Mouse (Mus musculus): Measurements from ENCODE around the gene Tstd1. TPM values are rescaled to one million over a fixed set of nuclear protein-coding genes. Genes with fewer than 3 reads are reported as not detected.

The Tstd1 gene
- polyA plus RNA-seq, 1 experiment from 2014 or later, result 11.7 TPM

- H3K9me3 ChIP-seq, result peaks cover 6% of the 10 kb centered on the region; the same call in 1 of the 2 replicates
- peaks cover 45% of the 10 kb centered on the region for H3K27me3 ChIP-seq
- no peak overlapping the region for H3K27ac ChIP-seq
- H3K4me1 ChIP-seq (replicated peaks), result peaks cover 19% of the 10 kb centered on the region
- H3K36me3 ChIP-seq, result no peaks in the 10 kb centered on the region
- 66% methylated on average over 7 of the region's 7 CpGs for WGBS
- H3K9ac ChIP-seq (replicated peaks), result no peak overlapping the region
- H3K4me3 ChIP-seq (replicated peaks), result no peak overlapping the region
- no peak overlapping the region for H3K4me2 ChIP-seq (replicated peaks)
- ATAC-seq, result no peak
Measured at GRCm38 (mm10) chr1:171441466-171442412, 23.1 kb downstream of the Tstd1 start.

GRCm38 (mm10) chr1:171442413-171442760 is 23.7 kb downstream of the Tstd1 start:
- H3K27ac ChIP-seq, result no peak overlapping the region
- WGBS, result 56% methylated on average over 8 of the region's 8 CpGs
- H3K9ac ChIP-seq (replicated peaks), result no peak overlapping the region
- peaks cover 6% of the 10 kb centered on the region; the same call in 1 of the 2 replicates for H3K9me3 ChIP-seq
- H3K4me1 ChIP-seq (replicated peaks), result peaks cover 15% of the 10 kb centered on the region
- H3K27me3 ChIP-seq, result peaks cover 39% of the 10 kb centered on the region
- no peaks in the 10 kb centered on the region for H3K36me3 ChIP-seq
- no peak for ATAC-seq
- no peak overlapping the region for H3K4me3 ChIP-seq (replicated peaks)
- H3K4me2 ChIP-seq (replicated peaks), result no peak overlapping the region

- no peak for ATAC-seq
- H3K4me2 ChIP-seq (replicated peaks), result no peak overlapping the region
- H3K9me3 ChIP-seq, result peaks cover 6% of the 10 kb centered on the region; the same call in 1 of the 2 replicates
- H3K27me3 ChIP-seq, result peaks cover 12% of the 10 kb centered on the region
- no peak overlapping the region for H3K9ac ChIP-seq (replicated peaks)
- WGBS, result 89% methylated on average over 5 of the region's 5 CpGs
- no peak overlapping the region for H3K4me3 ChIP-seq (replicated peaks)
- no peak overlapping the region for H3K27ac ChIP-seq
- 0 out of 2 replicates have a peak, but pooled peaks cover under 1% of the 10 kb centered on the region for H3K4me1 ChIP-seq (replicated peaks)
- H3K36me3 ChIP-seq, result no peaks in the 10 kb centered on the region
Measured at GRCm38 (mm10) chr1:171445050-171445449, 26.4 kb downstream of the Tstd1 start.

GRCm38 (mm10) chr1:171446854-171447253 is 28.2 kb downstream of the Tstd1 start:
- no peak overlapping the region for H3K4me2 ChIP-seq (replicated peaks)
- ATAC-seq, result no peak
- H3K9me3 ChIP-seq, result peaks cover 6% of the 10 kb centered on the region; the same call in 1 of the 2 replicates
- no peak overlapping the region for H3K9ac ChIP-seq (replicated peaks)
- no peaks in the 10 kb centered on the region for H3K36me3 ChIP-seq
- no peak overlapping the region for H3K27ac ChIP-seq
- 83% methylated on average over 7 of the region's 7 CpGs for WGBS
- H3K4me1 ChIP-seq (replicated peaks), result no peaks in the 10 kb centered on the region
- no peaks in the 10 kb centered on the region for H3K27me3 ChIP-seq
- H3K4me3 ChIP-seq (replicated peaks), result no peak overlapping the region

- ATAC-seq, result no peak
- Histone ChIP-seq H3K4me2 (replicated peaks) (no peak overlapping the region), H3K27me3 (no peaks in the 10 kb centered on the region), H3K9me3 (peaks cover 6% of the 10 kb centered on the region; the same call in 1 of the 2 replicates), H3K36me3 (no peaks in the 10 kb centered on the region), H3K27ac (no peak overlapping the region), H3K4me3 (replicated peaks) (no peak overlapping the region), H3K4me1 (replicated peaks) (no peaks in the 10 kb centered on the region), H3K9ac (replicated peaks) (no peak overlapping the region)
- 84% methylated on average over 10 of the region's 10 CpGs for WGBS
Measured at GRCm38 (mm10) chr1:171447692-171448091, 29.0 kb downstream of the Tstd1 start.

GRCm38 (mm10) chr1:171450062-171450461 is 31.4 kb downstream of the Tstd1 start:
- no peaks in the 10 kb centered on the region for H3K4me1 ChIP-seq (replicated peaks)
- no peak overlapping the region for H3K9ac ChIP-seq (replicated peaks)
- H3K36me3 ChIP-seq, result no peaks in the 10 kb centered on the region
- H3K9me3 ChIP-seq, result no peaks in the 10 kb centered on the region
- no peak overlapping the region for H3K4me3 ChIP-seq (replicated peaks)
- H3K4me2 ChIP-seq (replicated peaks), result no peak overlapping the region
- H3K27ac ChIP-seq, result no peak overlapping the region
- ATAC-seq, result no peak
- H3K27me3 ChIP-seq, result no peaks in the 10 kb centered on the region
- 86% methylated on average over 11 of the region's 11 CpGs for WGBS

DNA sequence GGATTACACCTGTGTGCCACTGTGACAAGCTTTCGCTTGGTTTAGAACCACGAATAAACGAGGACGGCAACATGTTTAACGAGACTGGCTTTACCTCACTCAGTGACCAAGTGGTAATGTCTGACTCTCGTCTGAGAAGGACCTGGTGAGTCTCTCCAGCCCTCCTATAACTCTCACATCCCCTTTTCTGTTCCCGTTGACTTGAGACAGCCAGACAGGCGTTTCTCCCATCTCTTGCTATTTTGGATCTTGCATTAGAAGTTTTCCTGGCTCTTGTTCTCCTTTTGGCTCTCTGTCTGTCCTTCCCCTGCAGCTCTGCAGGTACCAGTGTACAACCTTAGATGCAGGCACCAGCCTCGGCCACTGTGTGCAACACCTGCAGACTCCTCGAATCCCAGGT is 32.3 kb downstream of the Tstd1 start:
- no peak overlapping the region for H3K4me2 ChIP-seq (replicated peaks)
- H3K9me3 ChIP-seq, result no peaks in the 10 kb centered on the region
- no peak for ATAC-seq
- H3K4me3 ChIP-seq (replicated peaks), result no peak overlapping the region
- H3K4me1 ChIP-seq (replicated peaks), result no peaks in the 10 kb centered on the region
- H3K9ac ChIP-seq (replicated peaks), result no peak overlapping the region
- WGBS, result 90% methylated on average over 10 of the region's 10 CpGs
- H3K27me3 ChIP-seq, result no peaks in the 10 kb centered on the region
- H3K36me3 ChIP-seq, result no peaks in the 10 kb centered on the region
- H3K27ac ChIP-seq, result no peak overlapping the region

- H3K27me3 ChIP-seq, result no peaks in the 10 kb centered on the region
- ATAC-seq, result no peak
- WGBS, result 81% methylated on average over 5 of the region's 5 CpGs
- H3K4me3 ChIP-seq (replicated peaks), result no peak overlapping the region
- H3K36me3 ChIP-seq, result no peaks in the 10 kb centered on the region
- H3K4me2 ChIP-seq (replicated peaks), result no peak overlapping the region
- no peak overlapping the region for H3K27ac ChIP-seq
- no peaks in the 10 kb centered on the region for H3K9me3 ChIP-seq
- no peaks in the 10 kb centered on the region for H3K4me1 ChIP-seq (replicated peaks)
- no peak overlapping the region for H3K9ac ChIP-seq (replicated peaks)
Measured at GRCm38 (mm10) chr1:171452522-171452921, 33.9 kb downstream of the Tstd1 start.

- Histone ChIP-seq H3K27ac (no peak overlapping the region), H3K36me3 (no peaks in the 10 kb centered on the region), H3K27me3 (no peaks in the 10 kb centered on the region), H3K9ac (replicated peaks) (no peak overlapping the region), H3K4me3 (replicated peaks) (no peak overlapping the region), H3K4me2 (replicated peaks) (no peak overlapping the region), H3K4me1 (replicated peaks) (no peaks in the 10 kb centered on the region), H3K9me3 (no peaks in the 10 kb centered on the region)
- WGBS, result 90% methylated on average over 5 of the region's 5 CpGs
- no peak for ATAC-seq
Measured at GRCm38 (mm10) chr1:171452923-171453322, 34.3 kb downstream of the Tstd1 start.

GRCm38 (mm10) chr1:171454926-171455325 is 36.3 kb downstream of the Tstd1 start:
- H3K9ac ChIP-seq (replicated peaks), result no peak overlapping the region
- no peaks in the 10 kb centered on the region for H3K9me3 ChIP-seq
- no peak overlapping the region for H3K4me2 ChIP-seq (replicated peaks)
- H3K36me3 ChIP-seq, result no peaks in the 10 kb centered on the region
- no peak overlapping the region for H3K27ac ChIP-seq
- peaks cover 5% of the 10 kb centered on the region for H3K4me1 ChIP-seq (replicated peaks)
- WGBS, result 83% methylated on average over 6 of the region's 6 CpGs
- no peak overlapping the region for H3K4me3 ChIP-seq (replicated peaks)
- no peak for ATAC-seq
- H3K27me3 ChIP-seq, result no peaks in the 10 kb centered on the region

DNA sequence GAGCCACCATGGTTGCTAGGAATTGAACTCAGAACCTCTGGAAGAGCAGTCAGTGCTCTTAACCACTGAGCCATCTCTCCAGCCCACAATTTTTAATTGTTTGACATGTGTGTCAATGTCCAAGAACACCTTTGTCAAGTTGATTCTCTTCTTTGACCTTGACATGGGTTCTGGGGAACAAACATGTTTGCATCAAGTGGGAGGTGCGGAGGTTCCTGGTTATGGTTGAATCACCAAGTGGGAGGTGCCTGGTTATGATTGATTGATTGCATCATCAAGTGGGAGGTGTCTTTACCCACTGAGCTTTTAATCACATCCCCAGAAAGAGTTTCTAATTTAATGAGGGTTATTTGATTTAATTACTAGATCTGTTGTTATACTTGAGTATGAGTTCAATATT is 38.9 kb downstream of the Tstd1 start:
- Histone ChIP-seq H3K9ac (replicated peaks) (no peak overlapping the region), H3K27me3 (no peaks in the 10 kb centered on the region), H3K4me3 (replicated peaks) (no peak overlapping the region), H3K9me3 (no peaks in the 10 kb centered on the region), H3K36me3 (no peaks in the 10 kb centered on the region), H3K4me2 (replicated peaks) (no peak overlapping the region), H3K4me1 (replicated peaks) (peaks cover 12% of the 10 kb centered on the region), H3K27ac (no peak overlapping the region)
- 95% methylated on average over 1 of the region's 1 CpGs for WGBS
- no peak for ATAC-seq

DNA sequence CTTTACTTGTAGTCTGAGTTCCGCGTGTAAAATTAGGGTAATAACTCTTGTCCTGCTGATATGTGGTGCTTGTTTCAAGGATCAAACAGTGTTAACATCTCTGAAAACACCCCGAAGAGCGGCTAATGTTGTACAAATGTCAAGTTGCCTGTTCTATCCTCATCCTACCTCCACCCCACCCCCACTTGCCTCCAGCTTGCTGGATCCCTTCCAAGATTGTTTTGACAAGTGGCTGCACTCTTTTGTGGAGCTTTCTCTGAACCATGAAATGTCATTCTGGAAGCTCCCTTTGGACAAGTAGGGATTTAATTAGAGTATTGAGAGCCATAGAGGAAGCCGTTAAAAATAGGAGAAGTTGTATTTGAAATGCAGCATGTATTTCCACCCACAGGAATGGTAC is 41.1 kb downstream of the Tstd1 start:
- no peaks in the 10 kb centered on the region for H3K36me3 ChIP-seq
- H3K4me1 ChIP-seq (replicated peaks), result peaks cover 12% of the 10 kb centered on the region
- H3K27me3 ChIP-seq, result no peaks in the 10 kb centered on the region
- H3K9me3 ChIP-seq, result no peaks in the 10 kb centered on the region
- H3K4me2 ChIP-seq (replicated peaks), result peak overlapping the region; percentile 9; the same call in 1 of the 2 replicates
- ATAC-seq, result no peak
- no peak overlapping the region for H3K4me3 ChIP-seq (replicated peaks)
- H3K27ac ChIP-seq, result no peak overlapping the region
- no peak overlapping the region for H3K9ac ChIP-seq (replicated peaks)
- 51% methylated on average over 5 of the region's 5 CpGs for WGBS

Data from midbrain, embryonic 13.5 days (tissue).